Mouse (Mus musculus) embryonic fibroblast, embryonic 13.5 days (primary cell): ENCODE data around the gene Hsh2d. TPM values are rescaled to one million over a fixed set of nuclear protein-coding genes. Genes with fewer than 3 reads are reported as not detected.

ENCODE experiments used
- H3K27ac ChIP-seq: 2 replicates; pipeline ENCODE4 v1.5.1; 2012; ENCODE audit warnings: low read length, control low read depth, inconsistent platforms; ENCODE audit not compliant: insufficient read depth
- H3K4me1 ChIP-seq: 2 replicates; pipeline ENCODE4 v1.6.1; 2011; ENCODE audit warnings: low read length; ENCODE audit not compliant: control insufficient read depth, insufficient read depth
- H3K4me3 ChIP-seq: 2 replicates; pipeline ENCODE4 v1.5.1; 2011; ENCODE audit warnings: mild to moderate bottlenecking, control low read depth, low read length; ENCODE audit not compliant: insufficient read depth
- CTCF ChIP-seq: IDR thresholded peaks from 2 replicates; pipeline ENCODE4 v1.5.1; 2011; ENCODE audit warnings: mild to moderate bottlenecking, control low read depth, low read length, moderate library complexity, borderline replicate concordance; ENCODE audit not compliant: insufficient read depth
- POLR2A ChIP-seq: IDR thresholded peaks from 2 replicates; pipeline ENCODE4 v1.6.1; 2011; ENCODE audit warnings: low read depth, mild to moderate bottlenecking, control low read depth, low read length, moderate library complexity
- polyA plus RNA-seq: library from polyadenylated mRNA; stranded (reverse); fragments of >200 nt; gene quantifications from 2 replicates; pipeline ENCODE4 v1.2.4, GENCODE M21; 2011; ENCODE audit warnings: low read depth; ENCODE audit not compliant: missing spikeins, insufficient read length

Gene Hsh2d
- not detected in 2 replicates for polyA plus RNA-seq

DNA sequence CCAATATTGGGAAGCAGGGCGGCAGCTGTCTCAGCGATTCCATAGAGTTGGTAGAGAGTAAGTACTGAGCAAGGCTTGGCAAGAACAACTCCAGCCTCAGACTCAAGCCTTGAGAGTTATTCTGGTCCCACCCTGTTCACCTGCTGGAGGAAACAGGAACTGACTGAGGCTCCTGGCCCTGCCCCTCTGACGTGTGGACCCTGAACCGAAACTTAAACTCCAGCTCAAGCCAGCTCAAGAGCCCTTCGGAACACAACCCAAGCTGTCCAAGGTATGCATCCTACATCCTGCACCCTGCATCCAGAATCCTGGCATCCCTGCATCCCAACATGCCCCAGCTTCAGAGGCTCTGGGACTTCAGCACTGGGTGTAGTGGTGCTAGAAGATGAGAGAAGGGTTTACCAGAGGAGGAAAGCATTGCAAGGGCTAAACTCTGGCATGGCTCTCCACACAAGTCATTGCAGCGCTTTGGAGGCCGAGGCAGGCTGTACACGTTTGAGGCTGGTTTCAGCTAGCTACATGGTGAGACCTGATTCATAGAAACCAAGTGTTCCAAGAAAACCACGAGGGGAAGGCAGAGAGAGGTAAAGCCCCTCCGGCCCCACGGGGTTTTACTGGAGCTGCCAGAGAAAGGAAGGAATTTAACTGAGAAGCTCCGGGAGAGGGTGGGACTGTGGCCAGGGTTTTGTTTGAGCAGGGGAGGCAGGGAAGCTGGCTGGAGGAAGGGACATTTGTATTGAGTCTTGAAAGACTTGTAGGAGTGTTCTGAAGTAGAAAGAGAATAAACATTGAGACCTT is at the start of gene Hsh2d:
Gene Hsh2d (plus strand): TSS at position 222 of the 798 bp plus-strand sequence.
- H3K27ac ChIP-seq: no peak within 1 kb of the TSS
- no peaks in the 10 kb centered on the region for H3K4me1 ChIP-seq
- no peak within 1 kb of the TSS for H3K4me3 ChIP-seq
- TF ChIP-seq CTCF (no peak), POLR2A (no peak)

DNA sequence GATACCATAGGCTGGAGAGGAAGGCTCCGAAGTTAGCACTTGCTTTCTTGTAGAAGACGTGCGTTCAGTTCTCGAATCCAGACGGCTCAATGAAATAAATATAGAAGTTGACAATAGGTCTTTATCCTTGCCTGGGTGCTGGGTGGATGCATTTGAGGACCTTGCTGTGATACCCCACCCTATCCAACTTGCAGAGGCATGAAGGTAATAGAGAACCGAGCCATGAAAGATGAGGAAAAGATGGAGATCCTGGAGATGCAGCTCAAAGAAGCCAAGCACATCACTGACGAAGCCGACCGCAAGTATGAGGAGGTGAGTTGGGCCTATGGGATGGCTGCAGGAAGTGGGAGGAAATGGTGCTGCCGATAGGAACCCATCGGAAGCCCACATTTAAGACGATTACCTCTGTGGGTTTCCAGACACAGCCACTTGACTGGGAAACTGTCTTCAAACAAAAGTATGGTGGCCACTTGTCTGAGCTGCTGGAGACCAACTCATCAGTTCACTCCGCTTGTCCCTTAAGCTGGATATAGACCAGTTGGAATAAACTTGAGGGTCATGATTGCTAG is 46.1 kb upstream of the Hsh2d start:
- TF ChIP-seq POLR2A: no peak
- Histone ChIP-seq H3K4me1 (peaks cover 45% of the 10 kb centered on the region), H3K27ac (peak overlapping the region; percentile 99), H3K4me3 (no peak overlapping the region)

DNA sequence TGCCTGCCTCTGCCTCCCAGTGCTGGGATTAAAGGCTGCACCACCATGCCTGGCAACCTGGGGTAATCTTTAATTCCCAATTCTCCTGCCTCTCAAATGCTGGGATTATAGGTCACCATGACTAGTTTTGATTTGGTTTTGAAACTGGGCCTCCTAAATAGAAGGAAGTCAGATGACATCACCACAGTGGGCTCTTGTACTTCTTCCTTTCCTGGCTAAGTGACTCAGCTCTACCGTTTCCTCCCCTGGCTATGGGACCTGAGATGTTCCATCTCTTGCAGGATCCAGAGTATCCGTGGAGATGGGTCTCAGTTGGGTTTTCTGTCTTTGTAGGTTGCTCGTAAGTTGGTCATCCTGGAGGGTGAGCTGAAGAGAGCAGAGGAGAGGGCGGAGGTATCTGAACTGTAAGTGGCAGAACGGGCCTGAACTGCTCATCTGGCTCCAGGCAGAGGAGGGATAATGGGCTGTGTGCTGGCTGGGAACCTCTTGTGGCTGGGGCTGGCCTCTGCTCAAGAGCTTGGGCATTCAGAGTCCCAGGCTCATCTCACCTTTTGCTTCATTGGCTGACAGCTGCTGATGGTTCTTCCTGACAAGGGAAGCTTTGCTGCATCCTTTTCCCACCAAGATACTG is 45.0 kb upstream of the Hsh2d start:
- Histone ChIP-seq H3K4me3 (no peak overlapping the region), H3K27ac (peak overlapping the region; percentile 99), H3K4me1 (peaks cover 46% of the 10 kb centered on the region)
- no peak for TF ChIP-seq POLR2A
- TF ChIP-seq CTCF: no peak

DNA sequence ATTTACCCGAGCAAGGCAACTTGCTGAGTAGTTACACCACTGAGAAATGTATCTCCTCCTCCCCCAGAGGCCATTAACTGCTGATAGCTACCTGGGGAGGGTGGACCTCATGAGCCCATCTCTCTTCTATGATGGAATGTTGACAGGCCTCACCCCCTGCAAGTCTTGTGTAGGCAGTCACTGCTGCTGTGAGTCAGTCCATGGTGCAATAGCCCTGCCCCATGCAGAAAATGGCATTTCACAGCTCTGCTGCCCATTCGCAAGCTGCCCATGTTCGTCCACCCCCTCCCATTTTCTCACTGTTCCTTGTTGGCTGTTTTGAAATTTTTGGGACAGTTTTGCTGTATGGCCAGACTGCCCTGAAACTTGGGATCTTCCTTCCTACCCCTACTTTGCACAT is 43.9 kb upstream of the Hsh2d start:
- Histone ChIP-seq H3K4me3 (no peak overlapping the region), H3K4me1 (peaks cover 47% of the 10 kb centered on the region), H3K27ac (peak overlapping the region; percentile 99)
- TF ChIP-seq CTCF (no peak), POLR2A (no peak)

DNA sequence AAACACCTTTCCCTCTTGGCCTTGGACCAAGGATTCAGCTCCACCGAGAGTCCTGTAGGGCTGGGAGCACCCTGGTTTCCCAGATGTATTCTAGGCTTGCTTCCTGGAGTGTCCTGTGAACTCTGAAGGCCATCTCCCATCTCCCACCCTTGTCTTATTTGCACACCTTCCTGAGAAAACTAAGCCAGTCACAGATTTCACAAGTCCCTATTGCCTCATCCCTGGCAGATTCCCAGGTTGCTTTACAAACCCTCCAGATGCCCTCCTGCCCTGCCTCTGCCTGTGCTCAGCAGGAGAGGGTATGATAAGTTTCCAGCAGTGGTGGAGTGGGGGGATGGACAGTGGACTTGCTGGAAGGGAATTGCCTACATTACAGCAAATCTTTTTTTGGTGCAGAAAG is 43.4 kb upstream of the Hsh2d start:
- Histone ChIP-seq H3K27ac (peak overlapping the region; percentile 99), H3K4me3 (no peak overlapping the region), H3K4me1 (peaks cover 45% of the 10 kb centered on the region)
- no peak; the same call in 1 of the 2 replicates for TF ChIP-seq POLR2A
- no peak for TF ChIP-seq CTCF

DNA sequence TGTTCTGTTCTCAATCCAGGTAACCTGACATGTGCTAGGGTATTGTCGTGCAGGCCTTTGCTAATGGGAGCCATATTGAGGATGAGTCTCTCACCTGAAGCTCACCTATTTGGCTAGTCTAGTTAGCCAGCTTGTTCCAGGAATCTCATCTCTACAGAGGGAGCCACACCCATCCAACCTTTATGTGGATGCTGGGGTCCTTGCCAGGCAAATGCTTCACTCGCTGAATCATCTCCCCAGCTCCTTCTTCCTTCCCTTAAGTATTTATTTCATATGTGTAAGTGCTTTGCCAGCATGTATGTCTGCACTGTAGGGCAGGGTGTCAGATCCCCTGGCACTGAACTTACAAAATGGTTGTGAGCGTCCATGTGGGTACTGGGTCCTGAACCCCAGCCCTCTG is 42.9 kb upstream of the Hsh2d start:
- Histone ChIP-seq H3K27ac (peak overlapping the region; percentile 99), H3K4me1 (peaks cover 45% of the 10 kb centered on the region), H3K4me3 (no peak overlapping the region)
- no peak for TF ChIP-seq CTCF
- TF ChIP-seq POLR2A: no peak

DNA sequence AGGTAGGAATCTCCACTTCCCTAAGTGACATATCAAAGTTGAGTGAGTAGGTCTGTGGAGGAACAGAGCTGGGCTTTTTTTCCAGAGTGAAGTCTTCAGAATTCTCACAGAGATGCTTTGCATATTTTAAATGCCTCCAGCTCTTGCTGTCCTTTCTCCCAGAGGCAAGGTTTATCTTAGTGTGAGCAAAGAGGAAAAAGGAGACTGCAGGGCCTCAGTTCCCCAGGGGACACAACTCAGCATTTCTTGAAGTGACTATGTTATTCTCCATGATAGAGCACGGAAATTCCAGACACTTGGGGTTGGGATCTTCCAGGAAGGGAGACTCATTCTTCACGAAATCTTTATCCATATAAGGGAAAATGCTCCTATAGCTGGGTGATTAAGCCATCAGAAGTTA is 42.2 kb upstream of the Hsh2d start:
- Histone ChIP-seq H3K4me1 (peaks cover 43% of the 10 kb centered on the region), H3K27ac (peak overlapping the region; percentile 99), H3K4me3 (no peak overlapping the region)
- TF ChIP-seq CTCF: no peak
- no peak for TF ChIP-seq POLR2A

DNA sequence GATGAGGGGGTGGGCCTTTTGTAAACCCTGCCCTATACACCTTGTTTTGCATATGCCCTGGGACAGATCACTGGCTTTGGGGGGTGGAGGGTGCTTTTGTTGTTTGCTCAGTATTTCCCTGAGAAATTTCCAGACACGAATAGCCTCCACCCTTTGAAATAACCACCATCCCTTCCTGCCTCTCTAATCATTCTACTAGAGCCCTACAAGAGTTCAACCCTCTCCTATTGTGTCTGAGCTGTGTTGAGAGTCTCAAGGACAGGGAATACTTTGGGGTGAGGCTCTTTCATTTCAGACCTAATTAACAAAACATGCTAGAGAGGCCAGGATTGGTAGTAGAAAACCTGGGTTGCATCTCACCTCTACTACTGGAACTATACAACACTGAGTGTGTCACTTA is 40.4 kb upstream of the Hsh2d start:
- TF ChIP-seq CTCF (no peak), POLR2A (no peak)
- Histone ChIP-seq H3K4me1 (peaks cover 36% of the 10 kb centered on the region), H3K4me3 (no peak overlapping the region), H3K27ac (peak overlapping the region; percentile 30)

DNA sequence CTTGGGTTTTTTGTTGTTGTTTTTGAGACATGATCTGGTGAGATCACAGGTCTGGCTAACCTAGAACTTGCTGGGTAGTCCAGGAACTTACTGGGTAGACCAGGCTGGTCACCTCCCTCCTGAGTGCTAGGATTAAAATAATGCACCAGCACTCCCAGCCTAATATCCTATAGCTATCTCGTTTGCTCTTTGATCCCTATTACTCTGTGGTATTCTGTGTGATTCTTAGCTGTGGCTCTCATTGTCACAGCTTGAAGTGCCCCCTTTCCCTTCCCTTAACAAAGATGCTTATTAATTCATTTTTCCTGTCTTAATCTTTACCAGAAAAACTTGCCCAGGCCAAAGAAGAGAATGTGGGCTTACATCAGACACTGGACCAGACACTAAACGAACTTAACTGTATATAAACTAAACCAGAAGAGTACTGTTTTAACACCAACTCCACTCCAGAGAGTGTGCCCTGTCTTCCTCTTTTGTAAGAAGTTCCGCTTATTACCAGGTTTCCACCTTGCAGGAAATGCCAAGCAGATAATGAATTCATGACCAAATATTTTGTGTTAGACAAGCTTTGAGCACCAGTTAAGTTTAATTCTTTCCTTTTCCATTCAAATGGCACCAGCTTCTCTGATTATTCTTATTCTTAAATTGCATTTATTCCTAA is 37.9 kb upstream of the Hsh2d start:
- Histone ChIP-seq H3K4me1 (peaks cover 20% of the 10 kb centered on the region), H3K27ac (peak overlapping the region; percentile 49; the same call in 1 of the 2 replicates), H3K4me3 (no peak overlapping the region)
- TF ChIP-seq POLR2A: no peak
- no peak for TF ChIP-seq CTCF

DNA sequence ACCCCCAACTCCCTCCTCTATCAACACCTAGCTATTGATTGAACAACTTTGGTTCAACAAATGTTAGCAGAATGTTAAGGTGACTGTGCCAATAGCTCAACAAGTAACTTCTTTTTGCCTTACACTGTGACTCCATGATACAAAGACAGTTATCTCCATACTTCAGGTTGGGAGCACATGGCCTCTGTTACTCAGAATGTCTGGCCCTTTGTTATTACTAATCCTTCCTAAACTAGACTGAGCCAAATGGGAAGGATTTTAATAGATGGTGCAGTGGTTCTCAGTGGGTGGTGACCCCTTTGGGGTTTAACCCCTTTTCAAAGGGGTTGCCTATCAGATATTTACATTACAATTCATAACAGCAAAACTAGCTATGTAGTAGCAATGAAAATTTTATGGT is 36.1 kb upstream of the Hsh2d start:
- TF ChIP-seq CTCF: no peak
- no peak for TF ChIP-seq POLR2A
- H3K4me1 ChIP-seq: peaks cover 14% of the 10 kb centered on the region
- no peak overlapping the region for H3K4me3 ChIP-seq
- peak overlapping the region; percentile 65 for H3K27ac ChIP-seq
